Mouse (Mus musculus) lung, adult 2 months (tissue): ENCODE measurements around the gene Ydjc. TPM values are rescaled to one million over a fixed set of nuclear protein-coding genes. Genes with fewer than 3 reads are reported as not detected.
"Not testable (repeated sequence)": the region's sequence is repeated elsewhere in the genome, so short reads cannot be mapped to it uniquely, and the experiment has no call there.

ENCODE experiments used
- DNase-seq: peaks from one replicate; pipeline ENCODE4 v3.0.0; 2022
- H3K4me1 ChIP-seq: fragments of 200-500 bp; 2 replicates; pipeline ENCODE4 v1.6.1; 2011; ENCODE audit warnings: low read length; ENCODE audit not compliant: control insufficient read depth, insufficient read depth
- H3K4me3 ChIP-seq: fragments of 200-500 bp; replicated peaks from 2 replicates; pipeline ENCODE3; 2011; ENCODE audit warnings: low read depth, mild to moderate bottlenecking, control low read depth, low read length; ENCODE audit errors: extremely low read depth
- CTCF ChIP-seq: fragments of 200-500 bp; IDR thresholded peaks from 2 replicates; pipeline ENCODE4 v1.5.1; 2011; ENCODE audit warnings: mild to moderate bottlenecking, low read length, control low read depth; ENCODE audit not compliant: insufficient read depth
- POLR2A ChIP-seq: fragments of 200-500 bp; IDR thresholded peaks from 2 replicates; pipeline ENCODE4 v1.6.1; 2011; ENCODE audit warnings: low read depth, mild to moderate bottlenecking, control low read depth, low read length, borderline replicate concordance; ENCODE audit errors: extremely low read depth
- whole genome bisulfite sequencing: fragments of 180-500 bp; shearing (Covaris S2); methylation state at CpG from one replicate; pipeline ENCODE4 v1.1.7; 2018; 5-methylcytosine and 5-hydroxymethylcytosine counted together
- polyA plus RNA-seq: library from polyadenylated mRNA; depleted of rRNA; stranded (reverse); fragments of >200 nt; gene quantifications from 2 replicates; pipeline ENCODE4 v1.2.3, GENCODE M21; 2012

Gene Ydjc
- polyA plus RNA-seq, 1 experiment: 6.2 TPM

- no peak for TF ChIP-seq POLR2A
- TF ChIP-seq CTCF: no peak
- no peak for DNase-seq
- 75% methylated on average over 7 of the region's 7 CpGs for WGBS
- Histone ChIP-seq H3K4me3 (no peak overlapping the region), H3K4me1 (peaks cover 10% of the 10 kb centered on the region)
Observed at GRCm38 (mm10) chr16:17150520-17151258, 6.3 kb downstream of the Ydjc start.

- 94% methylated on average over 4 of the region's 4 CpGs for WGBS
- Histone ChIP-seq H3K4me3 (no peak overlapping the region), H3K4me1 (peaks cover 10% of the 10 kb centered on the region)
- TF ChIP-seq POLR2A: no peak
- no peak for TF ChIP-seq CTCF
- no peak for DNase-seq
Observed at GRCm38 (mm10) chr16:17151874-17152273, 7.5 kb downstream of the Ydjc start.

GRCm38 (mm10) chr16:17154346-17154745 is 9.9 kb downstream of the Ydjc start:
- no peak for DNase-seq
- TF ChIP-seq POLR2A (no peak), CTCF (no peak)
- 89% methylated on average over 2 of the region's 2 CpGs for WGBS

GRCm38 (mm10) chr16:17165478-17165877 is 21.1 kb downstream of the Ydjc start:
- not testable (repeated sequence) for H3K4me3 ChIP-seq, DNase-seq, H3K4me1 ChIP-seq
- WGBS: 68% methylated on average over 1 of the region's 1 CpGs

More at GRCm38 (mm10) chr16:17154346-17154745, 9.9 kb downstream of the Ydjc start:
- Histone ChIP-seq H3K4me3 (no peak overlapping the region), H3K4me1 (no peaks in the 10 kb centered on the region)

GRCm38 (mm10) chr16:17167179-17167578 is 22.8 kb downstream of the Ydjc start:
- H3K4me1 ChIP-seq: peaks cover 4% of the 10 kb centered on the region; the same call in 1 of the 2 replicates
- DNase-seq: no peak
- TF ChIP-seq CTCF: no peak
- no peak for TF ChIP-seq POLR2A
- H3K4me3 ChIP-seq: no peak overlapping the region

DNA sequence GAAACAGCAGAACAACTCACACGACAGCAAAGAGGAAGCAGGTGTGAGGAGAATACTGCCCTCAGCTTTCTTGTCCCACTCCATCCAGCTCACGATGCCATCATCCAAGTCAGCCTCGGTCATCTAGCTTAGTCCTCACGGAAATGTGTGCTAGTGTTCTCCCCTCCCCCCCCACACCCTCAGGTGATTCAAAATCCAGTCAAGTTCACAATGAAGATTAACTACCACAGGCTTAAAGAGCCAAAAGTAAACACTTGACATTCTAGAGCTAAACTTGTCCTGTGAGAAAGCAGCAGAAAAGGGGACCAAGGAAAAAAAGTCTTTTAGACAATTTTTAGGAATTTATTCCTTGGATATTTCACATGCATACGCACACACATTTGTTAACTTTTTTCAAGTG is 23.6 kb downstream of the Ydjc start:
- TF ChIP-seq POLR2A (no peak), CTCF (no peak)
- Histone ChIP-seq H3K4me3 (no peak overlapping the region), H3K4me1 (peaks cover 4% of the 10 kb centered on the region; the same call in 1 of the 2 replicates)
- no peak for DNase-seq
- 73% methylated on average over 5 of the region's 5 CpGs for whole genome bisulfite sequencing

DNA sequence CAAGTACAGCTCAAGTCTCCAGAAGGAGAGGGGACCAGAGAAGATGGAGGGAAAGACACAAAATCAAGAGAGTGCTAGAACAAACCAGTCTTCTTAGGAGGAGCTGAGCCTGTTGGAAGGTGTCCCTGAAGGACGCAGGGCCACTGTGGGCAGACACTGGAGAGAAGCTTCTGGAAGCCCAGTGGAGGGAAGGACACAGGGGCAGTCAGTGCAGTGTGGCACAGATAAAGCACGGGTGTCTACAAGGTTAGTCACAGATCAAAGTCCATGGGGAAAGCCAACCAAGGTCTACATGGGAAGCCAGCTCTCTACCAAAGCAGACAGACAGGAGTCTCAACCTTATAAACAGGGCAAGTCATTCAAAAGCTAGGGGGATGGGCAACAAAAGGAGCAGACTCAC is 31.3 kb downstream of the Ydjc start:
- TF ChIP-seq CTCF (no peak), POLR2A (no peak)
- no peak for DNase-seq

GRCm38 (mm10) chr16:17177623-17178170 is 33.3 kb downstream of the Ydjc start:
- WGBS: 86% methylated on average over 1 of the region's 1 CpGs
- Histone ChIP-seq H3K4me3 (no peak overlapping the region), H3K4me1 (peaks cover 6% of the 10 kb centered on the region)
- no peak for DNase-seq
- TF ChIP-seq POLR2A: no peak
- TF ChIP-seq CTCF: no peak

More for the DNA sequence above, 31.3 kb downstream of the Ydjc start:
- 80% methylated on average over 2 of the region's 2 CpGs for WGBS
- H3K4me3 ChIP-seq: no peak overlapping the region
- H3K4me1 ChIP-seq: no peaks in the 10 kb centered on the region; the same call in none of the 2 replicates

GRCm38 (mm10) chr16:17179706-17180105 is 35.3 kb downstream of the Ydjc start:
- no peak for DNase-seq
- H3K4me3 ChIP-seq: no peak overlapping the region
- TF ChIP-seq POLR2A: no peak
- TF ChIP-seq CTCF: no peak
- 84% methylated on average over 3 of the region's 3 CpGs for WGBS
- H3K4me1 ChIP-seq: peaks cover 6% of the 10 kb centered on the region

- H3K4me1 ChIP-seq: peaks cover 6% of the 10 kb centered on the region
- no peak for TF ChIP-seq POLR2A
- no peak for TF ChIP-seq CTCF
- DNase-seq: no peak
- 53% methylated on average over 4 of the region's 4 CpGs for WGBS
- H3K4me3 ChIP-seq: no peak overlapping the region
Observed at GRCm38 (mm10) chr16:17181382-17181781, 37.0 kb downstream of the Ydjc start.
